Mouse (Mus musculus): Measurements from ENCODE around the gene F2rl1.

DNA sequence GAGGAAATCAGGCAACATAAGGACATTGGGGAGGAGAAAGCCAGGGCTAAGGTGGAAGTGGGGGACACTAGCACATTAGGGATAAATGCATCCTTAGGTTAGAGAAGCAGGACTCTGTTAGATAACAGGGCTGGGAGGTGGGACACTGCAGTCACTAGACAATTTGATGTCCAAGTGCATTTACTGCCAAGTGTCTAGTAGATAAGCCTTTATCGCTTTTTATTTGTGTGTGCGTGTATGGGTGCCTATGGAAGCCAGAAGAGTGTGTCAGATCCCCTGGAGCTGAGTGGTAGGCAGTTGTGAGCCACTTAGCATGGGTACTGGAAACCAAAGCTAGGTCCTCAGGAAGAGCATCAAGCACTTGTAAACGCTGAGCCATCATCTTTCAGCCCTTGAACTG lies 50.7 kb downstream of the F2rl1 start:
- TF ChIP-seq CTCF (IDR thresholded peaks at IDR 0.05; ENCODE audit: borderline replicate concordance, insufficient read depth, low read depth, low read length) (no peak), POLR2A (IDR thresholded peaks at IDR 0.05; ENCODE audit: borderline replicate concordance, insufficient read depth, low read length) (no peak)
